Mouse (Mus musculus): ENCODE results near the gene Gm8332. TPM values are rescaled to one million over a fixed set of nuclear protein-coding genes. Genes with fewer than 3 reads are reported as not detected.
"Not testable (repeated sequence)": the region's sequence is repeated elsewhere in the genome, so short reads cannot be mapped to it uniquely, and the experiment has no call there.

Gm8332 gene
- not detected in 2 replicates for polyA plus RNA-seq (2012; rRNA removed)

- not testable (repeated sequence) for H3K4me1 ChIP-seq (ENCODE audit: control insufficient read depth, insufficient read depth, low read length); H3K27ac ChIP-seq (ENCODE audit: insufficient read depth, low read length); H3K4me3 ChIP-seq (ENCODE audit: insufficient read depth, low read length)
Observed at GRCm38 (mm10) chr12:88250000-88250399, at the start of gene Gm8332. Gm8332 (minus strand) TSS chr12:88250100.

DNA sequence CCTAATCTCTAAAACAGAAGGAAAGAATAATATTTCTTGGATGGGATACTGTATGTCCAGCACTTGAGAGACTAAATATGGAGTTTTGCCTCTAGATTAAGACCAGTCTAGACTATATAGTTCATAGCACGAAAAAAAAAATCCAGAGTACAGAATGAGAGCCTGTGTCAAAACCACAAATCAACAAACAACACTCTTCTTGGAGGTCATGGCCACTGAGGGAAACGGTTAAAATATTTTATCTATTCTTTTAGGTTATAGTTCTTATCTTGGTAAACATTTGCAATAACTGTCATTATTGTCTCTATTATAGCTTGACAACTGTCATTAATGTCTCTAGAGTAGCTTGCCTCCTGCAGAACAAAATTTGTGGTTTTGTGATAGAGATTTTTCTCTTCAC is 47.3 kb upstream of the Gm8332 start:
- not testable (repeated sequence) for H3K4me1 ChIP-seq (ENCODE audit: control insufficient read depth, insufficient read depth, low read length); H3K4me3 ChIP-seq (ENCODE audit: insufficient read depth, low read length); H3K27ac ChIP-seq (ENCODE audit: insufficient read depth, low read length)

GRCm38 (mm10) chr12:88293082-88293481 is 43.2 kb upstream of the Gm8332 start:
- H3K4me3 ChIP-seq (ENCODE audit: insufficient read depth, low read length); H3K4me1 ChIP-seq (ENCODE audit: control insufficient read depth, insufficient read depth, low read length); H3K27ac ChIP-seq (ENCODE audit: insufficient read depth, low read length): not testable (repeated sequence)

DNA sequence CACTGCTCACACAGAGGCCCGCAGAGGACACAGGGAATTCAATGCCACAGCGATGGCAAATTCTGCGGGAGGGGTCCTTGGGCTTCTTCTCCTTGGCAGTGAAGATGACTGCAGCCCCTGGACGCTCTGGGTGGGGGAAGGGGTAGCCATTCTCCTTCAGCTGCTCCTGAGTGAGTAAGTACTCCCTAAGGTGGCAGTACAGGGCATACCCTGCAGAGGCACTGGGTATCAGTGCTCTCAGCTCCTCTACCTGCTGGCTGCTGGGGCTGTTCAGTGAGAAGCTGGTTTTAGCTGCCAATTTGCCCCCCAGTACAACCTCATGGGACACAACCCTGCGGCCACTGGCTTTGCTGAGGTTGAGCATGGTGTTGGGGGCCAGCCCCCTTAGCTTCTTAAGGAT is 35.3 kb upstream of the Gm8332 start:
- not testable (repeated sequence) for H3K4me1 ChIP-seq (ENCODE audit: control insufficient read depth, insufficient read depth, low read length); H3K4me3 ChIP-seq (ENCODE audit: insufficient read depth, low read length); H3K27ac ChIP-seq (ENCODE audit: insufficient read depth, low read length)

GRCm38 (mm10) chr12:88274400-88274799 is 24.5 kb upstream of the Gm8332 start, which contains the start of gene Gm5662:
Gm5662 (minus strand) TSS chr12:88274500.
- not testable (repeated sequence) for H3K4me1 ChIP-seq (ENCODE audit: control insufficient read depth, insufficient read depth, low read length); H3K4me3 ChIP-seq (ENCODE audit: insufficient read depth, low read length); H3K27ac ChIP-seq (ENCODE audit: insufficient read depth, low read length)

DNA sequence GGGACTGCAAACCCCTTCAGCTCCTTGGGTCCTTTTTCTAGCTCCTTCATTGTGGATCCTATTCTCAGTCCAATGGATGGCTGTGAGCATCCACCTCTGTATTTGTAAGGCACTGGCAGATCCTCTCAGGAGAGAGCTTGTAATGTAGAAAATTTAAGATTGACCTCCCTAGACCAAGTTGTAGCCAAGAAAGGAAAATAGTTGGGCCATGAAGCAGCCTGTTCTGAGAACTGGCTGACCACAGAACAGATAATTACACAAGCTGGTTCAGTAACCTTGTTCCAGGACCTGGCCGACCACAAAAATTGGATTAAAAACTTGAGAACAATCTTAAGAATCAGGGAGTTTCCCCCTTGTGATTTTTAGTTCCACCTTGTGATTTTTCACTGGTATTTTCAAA is 7.3 kb upstream of the Gm8332 start:
- Histone ChIP-seq H3K4me1 (ENCODE audit: control insufficient read depth, insufficient read depth, low read length) (no peaks in the 10 kb centered on the region), H3K27ac (ENCODE audit: insufficient read depth, low read length) (no peak overlapping the region), H3K4me3 (ENCODE audit: insufficient read depth, low read length) (no peak overlapping the region)
- no peak for TF ChIP-seq CTCF (IDR thresholded peaks at IDR 0.05; ENCODE audit: extremely low read depth, insufficient read depth, low read length)

- H3K27ac ChIP-seq (ENCODE audit: insufficient read depth, low read length) = not testable (repeated sequence)
Observed at GRCm38 (mm10) chr12:88255917-88256316, 6.0 kb upstream of the Gm8332 start.

DNA sequence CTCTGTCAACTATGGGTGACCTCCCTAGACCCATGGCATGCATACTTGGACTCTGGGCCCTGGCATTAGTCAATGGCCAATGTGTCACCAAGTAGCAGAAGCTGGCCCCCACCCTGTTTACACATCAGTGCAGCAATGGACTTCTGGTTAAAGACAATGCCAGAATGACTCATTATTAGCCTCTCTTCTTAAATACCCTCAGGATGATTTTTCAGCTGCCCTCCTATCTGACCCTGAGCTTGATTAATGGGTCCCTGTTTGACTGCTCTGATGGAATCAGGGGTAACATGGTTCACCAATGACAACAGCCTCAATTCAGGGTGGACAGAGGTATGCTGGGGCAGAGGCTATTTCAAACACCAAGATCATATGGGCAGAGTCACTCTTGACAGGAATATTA is 4.1 kb downstream of the Gm8332 start:
- not testable (repeated sequence) for H3K4me3 ChIP-seq (ENCODE audit: insufficient read depth, low read length); H3K4me1 ChIP-seq (ENCODE audit: control insufficient read depth, insufficient read depth, low read length); H3K27ac ChIP-seq (ENCODE audit: insufficient read depth, low read length)

More at GRCm38 (mm10) chr12:88255917-88256316, 6.0 kb upstream of the Gm8332 start:
- H3K4me3 ChIP-seq (ENCODE audit: insufficient read depth, low read length); H3K4me1 ChIP-seq (ENCODE audit: control insufficient read depth, insufficient read depth, low read length): not testable (repeated sequence)

DNA sequence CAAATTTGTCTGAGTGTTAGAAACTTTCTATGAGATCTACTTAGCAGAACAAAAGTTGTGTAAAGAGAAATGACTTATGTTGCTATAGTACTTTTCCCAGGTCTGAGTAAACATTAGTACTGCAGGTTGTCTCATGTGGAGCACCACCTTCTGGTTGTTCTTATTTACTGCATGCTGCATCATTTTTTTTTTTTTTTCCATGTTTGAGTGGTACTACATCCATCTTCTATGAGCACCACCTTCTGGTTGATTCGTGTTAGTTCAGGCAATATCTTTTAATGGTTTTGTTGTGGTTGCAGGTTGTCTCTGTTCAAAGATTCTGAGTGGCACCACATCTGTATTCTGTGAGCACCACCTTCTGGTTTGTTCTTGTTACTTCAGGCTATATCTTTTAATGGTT is 7.0 kb downstream of the Gm8332 start:
- H3K4me3 ChIP-seq (ENCODE audit: insufficient read depth, low read length); H3K27ac ChIP-seq (ENCODE audit: insufficient read depth, low read length); H3K4me1 ChIP-seq (ENCODE audit: control insufficient read depth, insufficient read depth, low read length): not testable (repeated sequence)

- TF ChIP-seq POLR2A (IDR thresholded peaks at IDR 0.05; ENCODE audit: extremely low read depth, insufficient read depth, low read length) (no peak), CTCF (IDR thresholded peaks at IDR 0.05; ENCODE audit: extremely low read depth, insufficient read depth, low read length) (no peak)
- Histone ChIP-seq H3K27ac (ENCODE audit: insufficient read depth, low read length) (no peak overlapping the region), H3K4me1 (ENCODE audit: control insufficient read depth, insufficient read depth, low read length) (no peaks in the 10 kb centered on the region), H3K4me3 (ENCODE audit: insufficient read depth, low read length) (no peak overlapping the region)
Observed at GRCm38 (mm10) chr12:88219445-88219844, 30.5 kb downstream of the Gm8332 start.

DNA sequence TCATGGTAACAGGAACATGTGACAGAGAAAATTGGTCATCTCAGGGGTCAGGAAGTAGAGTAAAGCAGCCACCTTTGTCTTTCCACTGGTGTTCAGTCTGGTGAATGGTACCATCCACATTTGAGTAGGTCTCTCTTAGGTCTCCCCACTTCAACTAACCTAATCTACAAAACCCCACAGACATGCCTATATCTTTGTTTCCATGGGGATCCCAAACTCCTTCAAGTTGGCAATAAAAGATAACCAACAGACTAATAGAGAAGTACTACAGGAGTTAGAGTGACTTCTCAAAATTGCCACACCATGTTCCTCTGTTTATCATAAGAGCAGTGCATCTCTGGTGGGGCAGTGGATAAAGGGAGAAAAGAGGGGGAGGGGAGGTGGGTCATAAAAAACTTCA is 31.8 kb downstream of the Gm8332 start:
- H3K4me3 ChIP-seq (ENCODE audit: insufficient read depth, low read length); H3K27ac ChIP-seq (ENCODE audit: insufficient read depth, low read length); H3K4me1 ChIP-seq (ENCODE audit: control insufficient read depth, insufficient read depth, low read length): not testable (repeated sequence)

GRCm38 (mm10) chr12:88214641-88215040 is 35.3 kb downstream of the Gm8332 start:
- H3K4me3 ChIP-seq (ENCODE audit: insufficient read depth, low read length) = no peak overlapping the region
- H3K4me1 ChIP-seq (ENCODE audit: control insufficient read depth, insufficient read depth, low read length) = no peaks in the 10 kb centered on the region
- no peak for TF ChIP-seq POLR2A (IDR thresholded peaks at IDR 0.05; ENCODE audit: extremely low read depth, insufficient read depth, low read length)
- no peak for TF ChIP-seq CTCF (IDR thresholded peaks at IDR 0.05; ENCODE audit: extremely low read depth, insufficient read depth, low read length)
- H3K27ac ChIP-seq (ENCODE audit: insufficient read depth, low read length) = no peak overlapping the region

DNA sequence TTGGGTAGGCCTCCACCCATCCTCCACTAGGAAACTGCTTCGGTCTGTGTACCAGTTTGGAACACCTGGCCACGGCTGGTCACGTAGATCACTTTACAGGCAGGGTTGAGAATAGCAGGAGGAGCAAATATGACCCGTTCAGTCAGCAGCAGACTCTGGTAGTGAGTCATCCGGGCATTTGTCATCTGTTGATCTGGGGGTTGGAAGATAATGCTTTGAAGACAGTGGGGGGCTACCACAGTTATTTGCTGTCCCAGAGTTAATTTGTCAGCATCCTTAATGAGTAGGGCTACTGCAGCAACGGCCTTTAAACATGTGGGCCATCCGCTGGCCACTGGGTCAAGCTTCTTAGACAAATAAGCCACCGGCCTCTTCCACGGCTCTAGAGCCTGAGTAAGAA is 38.4 kb downstream of the Gm8332 start:
- not testable (repeated sequence) for H3K4me1 ChIP-seq (ENCODE audit: control insufficient read depth, insufficient read depth, low read length); H3K27ac ChIP-seq (ENCODE audit: insufficient read depth, low read length); H3K4me3 ChIP-seq (ENCODE audit: insufficient read depth, low read length)
